Mouse (Mus musculus) erythroblast, embryonic 14.5 days (primary cell): ENCODE results near the gene Zfp72.

Source experiments
- GATA1 ChIP-seq: IDR thresholded peaks from 2 replicates; pipeline ENCODE4 v1.6.1; 2012; ENCODE audit warnings: low read length, inconsistent platforms, mixed read lengths
- TAL1 ChIP-seq: IDR thresholded peaks from 3 replicates; pipeline ENCODE4 v1.6.1; 2012; ENCODE audit warnings: low read length, inconsistent platforms, mixed read lengths

- TF ChIP-seq GATA1 (no peak), TAL1 (no peak)
These were observed 906 bp downstream of the Zfp72 start for GRCm38 (mm10) chr13:74389730-74390129.
